Mouse (Mus musculus) cortical plate, adult 2 months (tissue): Measurements from ENCODE around the gene Carmil1.

Experiments
- CTCF ChIP-seq: fragments of 200-500 bp; IDR thresholded peaks from 2 replicates; pipeline ENCODE4 v1.5.1; 2011; ENCODE audit warnings: mild to moderate bottlenecking, control low read depth, low read length; ENCODE audit not compliant: insufficient read depth; ENCODE audit errors: extremely low read depth
- POLR2A ChIP-seq: fragments of 200-500 bp; IDR thresholded peaks from 2 replicates; pipeline ENCODE4 v1.6.1; 2011; ENCODE audit warnings: mild to moderate bottlenecking, low read length, control low read depth; ENCODE audit not compliant: insufficient read depth; ENCODE audit errors: extremely low read depth

DNA sequence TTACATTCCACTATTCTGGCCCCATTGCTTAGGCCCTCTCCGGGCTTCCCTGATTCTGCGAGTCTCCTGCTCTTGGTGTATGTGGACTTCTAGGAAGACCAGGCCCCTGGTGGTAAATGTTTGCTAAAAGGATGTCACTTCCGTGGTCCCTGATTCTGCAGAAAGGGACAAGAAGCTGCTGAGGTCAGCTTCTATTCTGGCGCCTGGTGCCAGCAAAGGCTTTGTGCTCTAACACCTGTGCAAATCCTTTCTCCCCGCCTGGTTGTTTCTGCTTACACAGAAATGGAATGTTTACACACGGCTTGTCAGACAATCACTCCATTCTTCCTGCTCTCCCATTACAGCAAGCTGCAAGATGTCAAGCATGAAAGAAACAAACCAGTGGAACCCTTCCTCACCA is 97.7 kb downstream of the Carmil1 start:
- TF ChIP-seq POLR2A (no peak), CTCF (no peak)
